In the genomic region with DNA sequence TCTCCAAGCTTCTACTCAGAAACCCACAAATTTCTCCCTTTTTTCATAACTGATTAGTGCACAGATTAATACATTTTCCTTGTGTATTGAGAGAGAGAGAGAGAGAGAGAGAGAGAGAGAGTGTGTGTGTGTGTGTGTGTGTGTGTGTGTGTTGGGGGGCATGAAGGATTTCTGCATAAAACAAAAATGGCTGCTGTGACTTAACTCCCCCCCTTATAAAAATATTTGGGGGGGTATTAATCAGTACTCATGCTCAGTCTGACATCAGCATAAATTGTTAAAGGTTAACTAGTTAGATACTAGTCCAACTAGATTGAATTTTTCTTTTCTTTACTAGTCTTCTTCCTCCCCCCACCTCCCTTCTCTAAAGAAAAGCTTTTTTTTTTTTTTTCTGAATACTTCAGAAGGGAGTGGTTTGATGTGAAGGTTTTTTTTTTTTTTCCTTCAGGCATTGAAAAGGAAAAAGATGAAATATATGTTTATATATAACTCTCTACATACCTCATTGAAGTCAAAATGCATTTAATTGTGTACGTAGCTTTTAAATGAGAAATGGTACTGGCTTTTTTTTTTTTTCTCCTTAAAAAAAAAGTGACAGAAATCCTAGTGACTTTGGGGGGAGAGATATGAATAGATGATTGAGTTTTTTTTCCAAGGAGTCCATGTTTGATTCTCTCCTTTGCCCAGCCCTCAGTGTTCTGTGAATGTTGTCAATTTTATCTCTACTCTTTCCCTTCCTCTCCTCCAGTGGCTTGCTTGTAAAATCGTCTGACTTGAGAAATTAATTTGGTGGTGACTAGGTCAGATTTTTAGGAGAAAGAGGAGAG, we compare ENCODE assay signal across 1 mouse cellular context.
TF ChIP-seq lines count a peak whose summit lies in the region.

No protein-coding gene starts in this region.

TF ChIP-seq in MEL, 35 proteins besides CTCF, POLR2A, EP300 and RAD21:
- TF ChIP-seq ELF1 (IDR thresholded peaks at IDR 0.05; ENCODE audit: low read depth, low read length) (no peak), NRF1 (IDR thresholded peaks at IDR 0.05; ENCODE audit: insufficient read depth, low read depth, low read length, poor library complexity, severe bottlenecking) (no peak), ZKSCAN1 (IDR thresholded peaks at IDR 0.05; ENCODE audit: low read depth, low read length) (no peak; the same call in 1 of the 2 replicates), USF2 (IDR thresholded peaks at IDR 0.05; ENCODE audit: borderline replicate concordance in 1 of 2, insufficient read depth in 1 of 2, low read depth in 1 of 2, low read length in 2 of 2) (no peak), MAZ (IDR thresholded peaks at IDR 0.05; ENCODE audit: low read depth, low read length) (no peak; the same call in none of the 2 replicates), GABPA (IDR thresholded peaks at IDR 0.05; ENCODE audit: low read depth, low read length) (no peak), RCOR1 (IDR thresholded peaks at IDR 0.05; ENCODE audit: low read depth, low read length) (no peak; the same call in 1 of the 2 replicates), SMC3 (IDR thresholded peaks at IDR 0.05; ENCODE audit: low read depth, low read length) (no peak), MXI1 (IDR thresholded peaks at IDR 0.05; ENCODE audit: low read depth, low read length) (0 out of 2 replicates have a peak, but pooled peaks have one; percentile 8), CHD2 (IDR thresholded peaks at IDR 0.05; ENCODE audit: low read length) (no peak), E2F4 (IDR thresholded peaks at IDR 0.05; ENCODE audit: borderline replicate concordance, low read depth, low read length) (no peak), UBTF (IDR thresholded peaks at IDR 0.05; ENCODE audit: borderline replicate concordance, insufficient read depth, low read depth, low read length) (no peak), POLR2AphosphoS5 (IDR thresholded peaks at IDR 0.05; ENCODE audit: borderline replicate concordance, low read depth, low read length) (no peak), JUND (IDR thresholded peaks at IDR 0.05; ENCODE audit: low read depth, low read length) (no peak), TAL1 (IDR thresholded peaks at IDR 0.05; ENCODE audit: low read length) (no peak), TCF12 (IDR thresholded peaks at IDR 0.05; ENCODE audit: low read depth, low read length) (no peak), BHLHE40 (IDR thresholded peaks at IDR 0.05; ENCODE audit: borderline replicate concordance, low read depth, low read length) (no peak), SIN3A (IDR thresholded peaks at IDR 0.05; ENCODE audit: low read length) (peak; percentile 35; the same call in 1 of the 2 replicates), CHD1 (IDR thresholded peaks at IDR 0.05; ENCODE audit: low read depth, low read length) (peak; percentile 65; the same call in 1 of the 2 replicates), MEF2A (IDR thresholded peaks at IDR 0.05; ENCODE audit: extremely low read depth, insufficient replicate concordance, low read depth, low read length, poor library complexity, severe bottlenecking) (no peak), ETS1 (IDR thresholded peaks at IDR 0.05; ENCODE audit: low read depth, low read length) (0 out of 2 replicates have a peak, but pooled peaks have one; percentile 41), GATA1 (IDR thresholded peaks at IDR 0.05; ENCODE audit: low read depth, low read length) (no peak), MYC (IDR thresholded peaks at IDR 0.05; ENCODE audit: low read depth, low read length) (no peak), ZC3H11A (IDR thresholded peaks at IDR 0.05; ENCODE audit: low read depth, low read length) (no peak), ZNF384 (IDR thresholded peaks at IDR 0.05; ENCODE audit: low read depth, low read length) (peak; percentile 97), KAT2A (conservative IDR thresholded peaks at IDR 0.05; ENCODE audit: low read depth, low read length) (no peak), MAFK (IDR thresholded peaks at IDR 0.05; ENCODE audit: borderline replicate concordance, low read depth, low read length) (no peak), HCFC1 (IDR thresholded peaks at IDR 0.05; ENCODE audit: low read depth, low read length) (peak; percentile 23; the same call in 1 of the 2 replicates), MAX (IDR thresholded peaks at IDR 0.05; ENCODE audit: low read length) (no peak), ZMIZ1 (IDR thresholded peaks at IDR 0.05; ENCODE audit: low read depth, low read length) (no peak)
